Mouse (Mus musculus) heart, embryonic 13.5 days (tissue): Measurements from ENCODE around the gene Pheta1. TPM values are rescaled to one million over a fixed set of nuclear protein-coding genes. Genes with fewer than 3 reads are reported as not detected.

Source experiments
- ATAC-seq: fragments of 200-750 bp; cut with Nextera tagmentation; 2 replicates; pipeline ENCODE4 v1.8.0; 2017; ENCODE audit warnings: moderate TSS enrichment; ENCODE audit not compliant: insufficient number of reproducible peaks, low FRiP score, low TSS enrichment; ENCODE audit errors: extremely low read depth
- H3K27ac ChIP-seq: fragments of 300-500 bp; sonication (generic); replicated peaks from 2 replicates; pipeline ENCODE4 v1.5.1; 2015; ENCODE audit warnings: moderate library complexity, mild to moderate bottlenecking, inconsistent platforms
- H3K27me3 ChIP-seq: fragments of 300-500 bp; sonication (generic); replicated peaks from 2 replicates; pipeline ENCODE4 v1.6.1; 2015; ENCODE audit warnings: mild to moderate bottlenecking, inconsistent platforms
- H3K36me3 ChIP-seq: fragments of 300-500 bp; sonication (generic); 2 replicates; pipeline ENCODE4 v1.6.1; 2015; ENCODE audit warnings: mild to moderate bottlenecking, inconsistent platforms
- H3K4me1 ChIP-seq: fragments of 300-500 bp; sonication (generic); 2 replicates; pipeline ENCODE4 v1.6.1; 2015; ENCODE audit warnings: inconsistent platforms
- H3K4me2 ChIP-seq: fragments of 300-500 bp; sonication (generic); 2 replicates; pipeline ENCODE4 v1.6.1; 2015; ENCODE audit warnings: inconsistent platforms, mild to moderate bottlenecking, moderate library complexity
- H3K4me3 ChIP-seq: fragments of 300-500 bp; sonication (generic); 2 replicates; pipeline ENCODE4 v1.5.1; 2015; ENCODE audit warnings: moderate library complexity, mild to moderate bottlenecking, inconsistent platforms
- H3K9ac ChIP-seq: fragments of 300-500 bp; sonication (generic); 2 replicates; pipeline ENCODE4 v1.6.1; 2015; ENCODE audit warnings: inconsistent platforms, mild to moderate bottlenecking, moderate library complexity
- H3K9me3 ChIP-seq: fragments of 300-500 bp; sonication (generic); 2 replicates; pipeline ENCODE4 v1.6.1; 2016; ENCODE audit warnings: inconsistent platforms
- WGBS: fragments of 180-500 bp; shearing (Covaris S2); methylation state at CpG from one replicate; pipeline ENCODE4 v1.1.7; 2015; ENCODE audit warnings: mixed read lengths; 5-methylcytosine and 5-hydroxymethylcytosine counted together
- polyA plus RNA-seq: library from polyadenylated mRNA; unstranded; fragments of >200 nt; fragmentation: Nextera tagmentation; extraction: Ambion mirVana; gene quantifications from 2 replicates; pipeline ENCODE4 v1.2.1, GENCODE M21; 2015

Pheta1 gene
- polyA plus RNA-seq, 1 experiment from 2014 or later, result 17.2 TPM

DNA sequence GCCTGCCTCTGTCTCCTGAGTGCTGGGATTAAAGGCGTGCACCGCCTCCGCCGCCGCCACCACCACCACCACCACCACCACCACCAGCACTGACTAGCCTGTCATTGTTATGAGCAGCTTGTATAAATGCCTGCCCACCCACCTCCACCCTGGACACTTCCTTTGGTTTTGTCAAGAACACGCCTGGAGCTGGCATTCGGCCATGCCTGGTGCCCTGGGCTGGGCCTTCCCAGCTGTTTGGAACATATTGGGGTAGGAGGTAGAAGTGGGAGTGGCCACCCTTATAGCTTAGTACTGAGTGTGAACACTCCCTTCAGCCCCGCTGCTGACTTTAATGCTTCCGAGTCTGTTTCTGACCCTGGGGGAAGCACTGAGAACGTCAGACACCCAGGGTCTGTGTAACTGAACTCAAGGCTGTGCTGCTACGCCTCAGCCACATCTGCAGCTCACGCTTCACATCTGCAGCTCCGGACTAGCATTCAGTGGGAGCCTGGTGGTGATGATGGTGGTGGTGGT is 22.8 kb downstream of the Pheta1 start:
- no peaks in the 10 kb centered on the region for H3K27me3 ChIP-seq
- no peak for ATAC-seq
- H3K9me3 ChIP-seq, result no peaks in the 10 kb centered on the region
- WGBS, result 81% methylated on average over 13 of the region's 13 CpGs
- no peak overlapping the region for H3K4me2 ChIP-seq
- H3K4me1 ChIP-seq, result no peaks in the 10 kb centered on the region
- no peak overlapping the region for H3K4me3 ChIP-seq
- H3K36me3 ChIP-seq, result peaks cover 17% of the 10 kb centered on the region
- H3K9ac ChIP-seq, result no peak overlapping the region
- no peak overlapping the region for H3K27ac ChIP-seq

DNA sequence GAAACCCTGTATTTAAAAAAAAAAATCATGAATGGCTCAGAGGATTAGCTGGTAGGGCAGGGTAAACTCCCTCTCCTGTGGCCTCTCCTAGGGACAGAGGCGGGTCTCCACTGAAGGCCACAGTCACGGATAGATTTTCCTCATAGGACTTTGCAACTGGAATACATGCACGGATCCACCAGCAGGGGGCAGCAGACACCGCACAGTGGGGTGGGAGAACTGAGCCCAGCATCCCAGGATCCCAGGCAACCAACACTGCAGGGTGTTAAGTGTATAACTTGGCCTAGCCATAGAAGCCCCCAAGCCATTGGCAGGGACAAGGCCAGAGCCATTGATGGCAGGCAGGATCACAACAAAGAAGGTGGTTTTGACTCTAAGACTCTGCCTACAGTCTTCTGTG is 23.4 kb downstream of the Pheta1 start:
- Histone ChIP-seq H3K27me3 (no peaks in the 10 kb centered on the region), H3K4me1 (no peaks in the 10 kb centered on the region), H3K4me2 (no peak overlapping the region), H3K36me3 (peaks cover 20% of the 10 kb centered on the region), H3K9me3 (no peaks in the 10 kb centered on the region), H3K4me3 (no peak overlapping the region), H3K27ac (no peak overlapping the region), H3K9ac (no peak overlapping the region)
- ATAC-seq, result no peak
- 7% methylated on average over 4 of the region's 4 CpGs for WGBS

DNA sequence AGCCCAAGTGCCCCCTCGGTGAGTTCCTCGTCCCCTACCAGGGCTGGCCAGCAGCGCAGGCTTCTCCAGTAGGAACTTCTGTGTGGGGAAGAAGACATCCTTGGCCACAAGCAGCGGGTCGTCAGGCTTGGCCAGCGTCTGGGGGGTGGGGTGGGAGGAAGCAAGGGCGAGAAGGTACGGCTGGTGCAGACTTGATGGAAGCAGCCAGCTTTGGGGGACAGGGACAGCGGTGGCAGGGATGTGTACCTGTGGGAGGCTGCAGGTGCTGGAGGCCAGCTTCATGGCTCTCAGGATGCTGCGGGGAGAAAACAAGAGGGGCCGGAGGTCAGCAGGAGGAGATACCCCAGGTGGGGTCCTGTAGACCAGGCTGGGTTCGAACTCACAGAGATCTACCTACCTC is 26.3 kb downstream of the Pheta1 start:
- no peaks in the 10 kb centered on the region for H3K27me3 ChIP-seq
- no peak overlapping the region for H3K27ac ChIP-seq
- H3K4me2 ChIP-seq, result no peak overlapping the region
- no peak overlapping the region for H3K9ac ChIP-seq
- ATAC-seq, result no peak
- peaks cover 12% of the 10 kb centered on the region for H3K36me3 ChIP-seq
- no peaks in the 10 kb centered on the region for H3K4me1 ChIP-seq
- 86% methylated on average over 12 of the region's 12 CpGs for WGBS
- no peaks in the 10 kb centered on the region for H3K9me3 ChIP-seq
- H3K4me3 ChIP-seq, result no peak overlapping the region

DNA sequence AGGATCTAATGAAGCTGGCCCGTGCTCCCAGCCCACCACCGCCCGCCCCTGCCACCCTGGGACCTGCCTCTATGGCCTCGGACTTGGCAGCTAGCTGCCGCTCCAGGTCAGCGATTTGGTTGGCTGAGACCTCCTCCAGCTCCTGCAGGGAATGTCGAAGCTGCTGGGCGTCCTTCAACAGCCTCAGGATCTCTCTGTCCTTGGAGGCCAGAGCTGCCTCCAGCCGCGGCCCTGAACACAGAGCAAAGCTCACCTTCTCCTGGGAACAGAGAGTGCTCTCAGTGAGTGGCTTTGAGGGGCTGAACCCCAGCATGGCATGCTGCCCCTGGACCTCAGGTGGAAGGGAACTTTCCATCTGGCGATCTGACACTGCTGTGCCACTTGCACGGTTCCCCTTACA is 28.1 kb downstream of the Pheta1 start:
- no peaks in the 10 kb centered on the region for H3K27me3 ChIP-seq
- H3K27ac ChIP-seq, result no peak overlapping the region
- H3K4me1 ChIP-seq, result no peaks in the 10 kb centered on the region
- H3K36me3 ChIP-seq, result peaks cover 12% of the 10 kb centered on the region
- H3K4me3 ChIP-seq, result no peak overlapping the region
- 72% methylated on average over 12 of the region's 12 CpGs for WGBS
- no peaks in the 10 kb centered on the region for H3K9me3 ChIP-seq
- ATAC-seq, result no peak
- no peak overlapping the region for H3K4me2 ChIP-seq
- no peak overlapping the region for H3K9ac ChIP-seq

DNA sequence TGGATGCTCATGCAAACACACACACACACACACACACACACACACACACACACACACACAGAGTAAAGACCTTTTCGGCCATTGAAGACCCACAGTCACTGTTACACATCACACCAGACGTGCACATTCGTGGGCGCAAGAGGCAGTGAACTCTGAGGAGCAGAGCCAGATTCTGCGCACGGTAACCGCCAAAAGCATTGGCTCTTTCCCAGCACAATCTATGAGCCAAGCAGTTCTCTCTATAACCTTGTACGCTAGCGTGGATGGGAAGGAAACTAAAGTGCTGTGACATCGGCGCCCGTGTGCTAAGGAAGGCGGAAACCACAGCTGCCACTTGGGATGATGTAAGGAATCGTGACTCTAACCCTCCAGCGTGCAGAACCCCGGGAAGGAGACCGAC is 29.9 kb downstream of the Pheta1 start:
- ATAC-seq, result no peak
- H3K9me3 ChIP-seq, result no peaks in the 10 kb centered on the region
- H3K4me2 ChIP-seq, result no peak overlapping the region
- H3K27me3 ChIP-seq, result no peaks in the 10 kb centered on the region
- H3K4me3 ChIP-seq, result no peak overlapping the region
- 82% methylated on average over 17 of the region's 17 CpGs for WGBS
- peaks cover 4% of the 10 kb centered on the region for H3K4me1 ChIP-seq
- H3K27ac ChIP-seq, result no peak overlapping the region
- no peak overlapping the region for H3K9ac ChIP-seq
- H3K36me3 ChIP-seq, result peaks cover 10% of the 10 kb centered on the region

DNA sequence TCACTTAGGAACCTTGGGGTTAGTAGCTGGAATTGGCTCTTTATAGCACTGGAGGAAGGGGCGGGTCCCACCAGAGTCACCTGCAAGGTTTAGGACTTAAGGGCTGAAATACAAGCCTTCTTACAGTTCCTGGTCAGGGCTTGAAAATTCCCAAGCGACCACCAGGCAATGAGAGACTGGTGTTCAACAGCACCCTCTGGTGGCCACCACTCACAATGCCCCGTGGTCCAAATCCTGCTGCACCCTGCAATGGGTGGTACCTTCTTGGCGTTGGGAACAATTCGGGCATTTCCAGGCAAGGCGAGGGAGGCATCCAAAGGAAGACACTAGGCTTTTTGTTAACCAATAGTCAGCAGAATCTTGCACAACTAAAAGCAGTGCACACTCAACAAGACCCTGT is 30.4 kb downstream of the Pheta1 start:
- Histone ChIP-seq H3K27me3 (no peaks in the 10 kb centered on the region), H3K9ac (no peak overlapping the region), H3K9me3 (no peaks in the 10 kb centered on the region), H3K4me3 (no peak overlapping the region), H3K27ac (no peak overlapping the region), H3K4me2 (no peak overlapping the region), H3K36me3 (peaks cover 9% of the 10 kb centered on the region), H3K4me1 (peaks cover 4% of the 10 kb centered on the region)
- no peak for ATAC-seq
- 49% methylated on average over 6 of the region's 6 CpGs for WGBS

DNA sequence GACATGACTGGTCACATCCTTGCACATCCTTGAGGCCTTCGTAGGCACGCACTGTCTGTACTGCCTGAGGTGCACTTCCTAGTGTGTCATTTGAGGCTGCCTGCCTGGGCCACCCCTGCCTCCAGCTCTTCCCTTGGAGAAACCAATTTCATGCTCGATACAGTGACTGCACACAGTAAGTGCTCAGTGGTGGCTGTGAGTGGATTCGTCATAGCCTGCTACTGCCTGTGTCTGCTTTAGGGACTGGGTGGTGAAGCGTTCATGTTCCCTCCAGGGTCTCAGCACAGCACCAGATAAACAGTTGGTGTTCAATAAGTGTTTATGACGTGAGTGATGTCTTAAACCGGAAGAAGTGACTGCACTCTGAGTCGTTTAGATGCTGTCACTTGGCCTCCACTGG is 34.6 kb downstream of the Pheta1 start:
- H3K9me3 ChIP-seq, result no peaks in the 10 kb centered on the region
- H3K4me3 ChIP-seq, result no peak overlapping the region
- H3K9ac ChIP-seq, result no peak overlapping the region
- 77% methylated on average over 8 of the region's 8 CpGs for WGBS
- peaks cover 11% of the 10 kb centered on the region; the same call in 1 of the 2 replicates for H3K36me3 ChIP-seq
- ATAC-seq, result no peak
- H3K4me2 ChIP-seq, result no peak overlapping the region
- no peak overlapping the region for H3K27ac ChIP-seq
- peaks cover 4% of the 10 kb centered on the region for H3K4me1 ChIP-seq
- H3K27me3 ChIP-seq, result no peaks in the 10 kb centered on the region

DNA sequence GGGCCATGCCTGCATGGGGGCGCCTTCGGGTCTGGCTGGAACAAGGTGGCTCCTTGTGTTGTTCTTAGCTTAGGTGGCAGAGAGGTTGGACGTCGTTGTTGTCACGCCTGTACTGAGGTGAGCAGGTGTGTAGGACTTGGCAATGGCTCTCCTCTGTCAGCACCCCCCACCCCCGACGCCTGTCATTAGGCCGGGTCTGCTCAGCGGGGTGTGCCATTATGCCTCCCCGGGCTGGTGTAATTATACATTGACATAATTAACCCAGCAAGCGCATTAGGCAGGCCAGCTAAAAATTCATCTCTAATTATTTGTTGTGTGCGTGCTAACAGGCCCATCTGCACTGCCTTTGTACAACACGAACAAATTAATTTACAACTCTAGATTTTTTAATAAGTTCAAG is 40.6 kb downstream of the Pheta1 start:
- no peak overlapping the region for H3K27ac ChIP-seq
- no peak overlapping the region for H3K4me3 ChIP-seq
- 60% methylated on average over 13 of the region's 13 CpGs for WGBS
- H3K9ac ChIP-seq, result no peak overlapping the region
- ATAC-seq, result no peak
- no peaks in the 10 kb centered on the region for H3K9me3 ChIP-seq
- H3K4me2 ChIP-seq, result no peak overlapping the region
- peaks cover 11% of the 10 kb centered on the region; the same call in 1 of the 2 replicates for H3K36me3 ChIP-seq
- no peaks in the 10 kb centered on the region for H3K4me1 ChIP-seq
- no peaks in the 10 kb centered on the region for H3K27me3 ChIP-seq

DNA sequence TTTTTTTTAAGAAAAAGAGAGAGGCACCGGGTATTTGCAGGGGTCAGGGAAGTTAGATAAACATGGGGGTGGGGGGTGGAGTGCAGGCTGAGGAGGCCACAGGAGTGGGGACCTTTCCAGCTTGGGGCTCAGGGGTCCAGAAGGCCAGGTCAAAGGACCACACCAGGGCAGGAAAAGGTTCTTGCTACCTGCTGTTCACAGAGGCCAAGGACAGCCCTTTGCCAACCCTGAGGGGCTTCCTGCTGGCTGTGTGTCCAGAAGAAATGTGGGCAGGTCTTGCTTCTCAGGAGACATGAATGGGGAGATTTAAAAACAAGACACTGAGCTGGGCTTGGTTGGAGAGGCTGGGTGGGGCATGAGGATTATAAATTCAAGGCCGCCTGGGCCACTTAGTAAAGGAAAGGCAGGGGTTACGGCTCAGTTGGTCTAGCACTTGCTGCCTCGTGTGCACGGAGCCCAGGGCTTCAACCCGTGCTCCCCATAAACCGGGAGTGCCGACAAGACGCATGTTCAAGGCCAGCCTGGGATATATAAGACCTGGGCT is 41.1 kb downstream of the Pheta1 start:
- ATAC-seq, result no peak
- H3K9me3 ChIP-seq, result no peaks in the 10 kb centered on the region
- peaks cover 3% of the 10 kb centered on the region; the same call in 1 of the 2 replicates for H3K27me3 ChIP-seq
- no peak overlapping the region for H3K4me3 ChIP-seq
- no peaks in the 10 kb centered on the region for H3K4me1 ChIP-seq
- WGBS, result 63% methylated on average over 9 of the region's 9 CpGs
- no peak overlapping the region for H3K4me2 ChIP-seq
- peaks cover 11% of the 10 kb centered on the region; the same call in 1 of the 2 replicates for H3K36me3 ChIP-seq
- H3K27ac ChIP-seq, result no peak overlapping the region
- no peak overlapping the region for H3K9ac ChIP-seq

DNA sequence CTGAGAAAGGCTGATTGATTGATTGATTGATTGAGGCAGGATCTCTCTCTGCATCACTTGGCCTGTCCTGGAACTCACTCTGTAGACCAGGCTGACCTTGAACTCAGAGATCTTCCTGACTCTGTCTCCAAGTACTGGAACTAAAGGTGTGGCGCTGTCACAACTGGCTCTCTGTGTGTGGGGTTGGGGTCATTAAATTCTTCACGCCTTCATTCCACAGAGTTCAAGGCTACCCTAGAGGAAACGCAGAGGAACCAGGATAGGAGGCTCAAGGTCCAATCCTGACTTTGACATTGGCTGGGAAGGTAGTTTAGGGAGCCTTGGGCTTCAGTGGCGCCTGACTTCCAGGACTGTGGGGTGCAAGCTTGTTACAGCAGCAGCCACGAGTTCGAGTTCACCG is 42.1 kb downstream of the Pheta1 start:
- Histone ChIP-seq H3K4me2 (no peak overlapping the region), H3K27ac (no peak overlapping the region), H3K27me3 (peaks cover 8% of the 10 kb centered on the region; the same call in 1 of the 2 replicates), H3K9me3 (no peaks in the 10 kb centered on the region), H3K9ac (no peak overlapping the region), H3K4me3 (no peak overlapping the region), H3K36me3 (peaks cover 9% of the 10 kb centered on the region; the same call in 1 of the 2 replicates), H3K4me1 (0 out of 2 replicates have a peak, but pooled peaks cover 2% of the 10 kb centered on the region)
- no peak for ATAC-seq
- 84% methylated on average over 7 of the region's 7 CpGs for WGBS

DNA sequence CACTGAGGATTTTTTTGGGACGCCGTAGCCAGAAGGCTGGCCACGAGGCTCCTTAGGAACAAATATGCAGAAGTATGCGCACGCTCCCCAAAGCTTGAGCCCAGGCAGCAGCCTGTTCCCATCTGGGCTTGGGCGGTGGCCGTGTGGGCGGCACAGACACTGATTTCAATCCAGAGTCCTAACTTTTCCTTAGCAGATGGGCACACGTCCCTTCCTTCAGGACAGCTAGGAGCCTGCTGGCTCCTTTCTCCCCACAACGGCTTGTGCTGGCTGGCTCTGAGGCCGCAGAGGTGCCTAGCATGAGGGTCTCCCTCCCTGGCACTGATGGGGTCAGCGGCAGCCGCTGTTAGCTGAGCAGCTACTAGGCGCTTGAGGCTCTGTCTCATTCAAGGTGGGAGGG is 43.5 kb downstream of the Pheta1 start:
- no peak overlapping the region for H3K27ac ChIP-seq
- H3K4me3 ChIP-seq, result no peak overlapping the region
- 82% methylated on average over 14 of the region's 14 CpGs for WGBS
- 0 out of 2 replicates have a peak, but pooled peaks cover 3% of the 10 kb centered on the region for H3K4me1 ChIP-seq
- H3K4me2 ChIP-seq, result no peak overlapping the region
- H3K36me3 ChIP-seq, result no peaks in the 10 kb centered on the region
- peaks cover 8% of the 10 kb centered on the region; the same call in 1 of the 2 replicates for H3K27me3 ChIP-seq
- ATAC-seq, result no peak
- no peaks in the 10 kb centered on the region for H3K9me3 ChIP-seq
- no peak overlapping the region for H3K9ac ChIP-seq

DNA sequence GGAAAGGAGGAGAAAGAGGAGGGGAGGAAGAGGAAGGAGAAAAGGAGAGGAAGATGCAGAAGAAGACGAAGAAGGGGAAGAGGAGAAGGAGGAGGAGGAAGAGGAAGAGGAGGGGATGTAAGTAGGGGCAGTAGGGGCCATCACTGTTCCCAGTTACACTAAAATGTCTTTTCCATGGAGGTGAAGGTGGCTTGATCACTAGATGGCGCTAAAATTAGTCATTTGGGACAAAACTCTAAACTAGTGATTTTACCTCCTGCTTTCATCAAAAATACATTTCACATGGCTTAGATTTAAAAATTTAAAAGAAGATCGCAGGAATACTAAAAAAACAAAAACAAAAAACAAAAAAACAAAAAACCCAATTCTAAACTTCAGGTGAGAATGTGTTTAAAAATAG is 44.8 kb downstream of the Pheta1 start:
- Histone ChIP-seq H3K36me3 (no peaks in the 10 kb centered on the region), H3K4me2 (no peak overlapping the region), H3K27ac (no peak overlapping the region), H3K4me1 (0 out of 2 replicates have a peak, but pooled peaks cover 3% of the 10 kb centered on the region), H3K27me3 (peaks cover 8% of the 10 kb centered on the region; the same call in 1 of the 2 replicates), H3K4me3 (no peak overlapping the region), H3K9ac (no peak overlapping the region), H3K9me3 (no peaks in the 10 kb centered on the region)
- no peak for ATAC-seq
- WGBS, result 34% methylated on average over 3 of the region's 3 CpGs
